Mouse (Mus musculus): ENCODE results near the gene Vkorc1l1. TPM values are rescaled to one million over a fixed set of nuclear protein-coding genes. Genes with fewer than 3 reads are reported as not detected.

The Vkorc1l1 gene
- total and polyA plus RNA-seq, 3 experiments = 21.6 to 122 (median 90.2) TPM

GRCm38 (mm10) chr5:130002301-130003146 lies 60.8 kb downstream of the Vkorc1l1 start, which contains the start of gene Gusb:
Gusb (minus strand) TSS chr5:130003049.
- Histone ChIP-seq H3K4me3 (ENCODE audit: low read depth, low read length) (peak within 1 kb of the TSS; percentile 81), H3K27me3 (ENCODE audit: insufficient read depth, low read length) (no peaks in the 10 kb centered on the region), H3K36me3 (replicated peaks) (peaks cover 41% of the 10 kb centered on the region), H3K4me1 (ENCODE audit: insufficient read depth, low read depth, low read length) (peaks cover 54% of the 10 kb centered on the region), H3K9me3 (replicated peaks) (peaks cover 5% of the 10 kb centered on the region)
- peak; percentile 82 for ATAC-seq (ENCODE audit: extremely low read depth, insufficient number of reproducible peaks, low FRiP score, poor library complexity, severe bottlenecking)
- no peak for TF ChIP-seq TAL1 (conservative IDR thresholded peaks at IDR 0.05; ENCODE audit: low read depth, low read length)
- DNase-seq (ENCODE audit: low spot score) = peak; percentile 71

- peaks cover 34% of the 10 kb centered on the region for H3K36me3 ChIP-seq (replicated peaks)
- no peak for DNase-seq (ENCODE audit: low spot score)
- H3K4me1 ChIP-seq (ENCODE audit: insufficient read depth, low read depth, low read length) = peaks cover 47% of the 10 kb centered on the region
- H3K27me3 ChIP-seq (ENCODE audit: insufficient read depth, low read length) = no peaks in the 10 kb centered on the region
- peak overlapping the region; percentile 81; the same call in 1 of the 2 replicates for H3K4me3 ChIP-seq (ENCODE audit: low read depth, low read length)
- H3K9me3 ChIP-seq (replicated peaks) = peaks cover 5% of the 10 kb centered on the region
- no peak for TF ChIP-seq CTCF (IDR thresholded peaks at IDR 0.05; ENCODE audit: low read depth, low read length)
- no peak for TF ChIP-seq POLR2AphosphoS5 (IDR thresholded peaks at IDR 0.05; ENCODE audit: insufficient replicate concordance, low read depth, low read length)
- TF ChIP-seq GATA2 (IDR thresholded peaks at IDR 0.05; ENCODE audit: borderline replicate concordance, low read depth, low read length) = no peak
- TF ChIP-seq GATA1 (IDR thresholded peaks at IDR 0.05; ENCODE audit: borderline replicate concordance, low read length) = no peak
- no peak for TF ChIP-seq TAL1 (conservative IDR thresholded peaks at IDR 0.05; ENCODE audit: low read depth, low read length)
- ATAC-seq (ENCODE audit: extremely low read depth, insufficient number of reproducible peaks, low FRiP score, poor library complexity, severe bottlenecking) = no peak
Observed at GRCm38 (mm10) chr5:130003229-130003628, 61.5 kb downstream of the Vkorc1l1 start.

- no peak for ATAC-seq (ENCODE audit: extremely low read depth, insufficient number of reproducible peaks, low FRiP score, poor library complexity, severe bottlenecking)
- H3K9me3 ChIP-seq (replicated peaks) = peaks cover 16% of the 10 kb centered on the region
- H3K36me3 ChIP-seq (replicated peaks) = peaks cover 24% of the 10 kb centered on the region
- no peaks in the 10 kb centered on the region for H3K27me3 ChIP-seq (ENCODE audit: insufficient read depth, low read length)
- no peak overlapping the region for H3K4me3 ChIP-seq (ENCODE audit: low read depth, low read length)
- TF ChIP-seq CTCF (IDR thresholded peaks at IDR 0.05; ENCODE audit: low read depth, low read length) (0 out of 2 replicates have a peak, but pooled peaks have one; percentile 28), TAL1 (conservative IDR thresholded peaks at IDR 0.05; ENCODE audit: low read depth, low read length) (no peak)
- DNase-seq (ENCODE audit: low spot score) = no peak
- H3K4me1 ChIP-seq (ENCODE audit: insufficient read depth, low read depth, low read length) = peaks cover 10% of the 10 kb centered on the region
Observed at GRCm38 (mm10) chr5:130007344-130007743, 65.6 kb downstream of the Vkorc1l1 start.

- H3K4me3 ChIP-seq (ENCODE audit: low read depth, low read length) = no peak overlapping the region
- TF ChIP-seq CTCF (IDR thresholded peaks at IDR 0.05; ENCODE audit: low read depth, low read length) (no peak), GATA2 (IDR thresholded peaks at IDR 0.05; ENCODE audit: borderline replicate concordance, low read depth, low read length) (no peak)
- H3K36me3 ChIP-seq (replicated peaks) = peaks cover 32% of the 10 kb centered on the region
- DNase-seq (ENCODE audit: low spot score) = no peak
- peaks cover 16% of the 10 kb centered on the region for H3K9me3 ChIP-seq (replicated peaks)
- ATAC-seq (ENCODE audit: extremely low read depth, insufficient number of reproducible peaks, low FRiP score, poor library complexity, severe bottlenecking) = no peak
- H3K27me3 ChIP-seq (ENCODE audit: insufficient read depth, low read length) = no peaks in the 10 kb centered on the region
- peaks cover 11% of the 10 kb centered on the region for H3K4me1 ChIP-seq (ENCODE audit: insufficient read depth, low read depth, low read length)
Observed at GRCm38 (mm10) chr5:130008034-130008590, 66.3 kb downstream of the Vkorc1l1 start.

- Histone ChIP-seq H3K9me3 (replicated peaks) (peaks cover 16% of the 10 kb centered on the region), H3K4me1 (ENCODE audit: insufficient read depth, low read depth, low read length) (peaks cover 6% of the 10 kb centered on the region; the same call in 1 of the 2 replicates), H3K27me3 (ENCODE audit: insufficient read depth, low read length) (no peaks in the 10 kb centered on the region), H3K4me3 (ENCODE audit: low read depth, low read length) (no peak overlapping the region), H3K36me3 (replicated peaks) (peaks cover 49% of the 10 kb centered on the region)
- ATAC-seq (ENCODE audit: extremely low read depth, insufficient number of reproducible peaks, low FRiP score, poor library complexity, severe bottlenecking) (no peak), DNase-seq (ENCODE audit: low spot score) (no peak)
- TF ChIP-seq GATA2 (IDR thresholded peaks at IDR 0.05; ENCODE audit: borderline replicate concordance, low read depth, low read length) = no peak
- no peak for TF ChIP-seq TAL1 (conservative IDR thresholded peaks at IDR 0.05; ENCODE audit: low read depth, low read length)
- no peak for TF ChIP-seq POLR2AphosphoS5 (IDR thresholded peaks at IDR 0.05; ENCODE audit: insufficient replicate concordance, low read depth, low read length)
- no peak for TF ChIP-seq GATA1 (IDR thresholded peaks at IDR 0.05; ENCODE audit: borderline replicate concordance, low read length)
- no peak for TF ChIP-seq CTCF (IDR thresholded peaks at IDR 0.05; ENCODE audit: low read depth, low read length)
Observed at GRCm38 (mm10) chr5:130009784-130010183, 68.0 kb downstream of the Vkorc1l1 start.

- Histone ChIP-seq H3K4me1 (ENCODE audit: insufficient read depth, low read depth, low read length) (peaks cover 6% of the 10 kb centered on the region; the same call in 1 of the 2 replicates), H3K9me3 (replicated peaks) (peaks cover 11% of the 10 kb centered on the region), H3K4me3 (ENCODE audit: low read depth, low read length) (no peak overlapping the region), H3K36me3 (replicated peaks) (peaks cover 59% of the 10 kb centered on the region), H3K27me3 (ENCODE audit: insufficient read depth, low read length) (no peaks in the 10 kb centered on the region)
- no peak for DNase-seq (ENCODE audit: low spot score)
- no peak for ATAC-seq (ENCODE audit: extremely low read depth, insufficient number of reproducible peaks, low FRiP score, poor library complexity, severe bottlenecking)
- TF ChIP-seq POLR2AphosphoS5 (IDR thresholded peaks at IDR 0.05; ENCODE audit: insufficient replicate concordance, low read depth, low read length) (no peak), CTCF (IDR thresholded peaks at IDR 0.05; ENCODE audit: low read depth, low read length) (peak; percentile 49; the same call in 1 of the 2 replicates), GATA1 (IDR thresholded peaks at IDR 0.05; ENCODE audit: borderline replicate concordance, low read length) (no peak), TAL1 (conservative IDR thresholded peaks at IDR 0.05; ENCODE audit: low read depth, low read length) (no peak), GATA2 (IDR thresholded peaks at IDR 0.05; ENCODE audit: borderline replicate concordance, low read depth, low read length) (no peak)
Observed at GRCm38 (mm10) chr5:130010961-130011360, 69.2 kb downstream of the Vkorc1l1 start.

Data from G1E (cell line).